Mouse (Mus musculus): ENCODE measurements around the gene Icam1.

DNA sequence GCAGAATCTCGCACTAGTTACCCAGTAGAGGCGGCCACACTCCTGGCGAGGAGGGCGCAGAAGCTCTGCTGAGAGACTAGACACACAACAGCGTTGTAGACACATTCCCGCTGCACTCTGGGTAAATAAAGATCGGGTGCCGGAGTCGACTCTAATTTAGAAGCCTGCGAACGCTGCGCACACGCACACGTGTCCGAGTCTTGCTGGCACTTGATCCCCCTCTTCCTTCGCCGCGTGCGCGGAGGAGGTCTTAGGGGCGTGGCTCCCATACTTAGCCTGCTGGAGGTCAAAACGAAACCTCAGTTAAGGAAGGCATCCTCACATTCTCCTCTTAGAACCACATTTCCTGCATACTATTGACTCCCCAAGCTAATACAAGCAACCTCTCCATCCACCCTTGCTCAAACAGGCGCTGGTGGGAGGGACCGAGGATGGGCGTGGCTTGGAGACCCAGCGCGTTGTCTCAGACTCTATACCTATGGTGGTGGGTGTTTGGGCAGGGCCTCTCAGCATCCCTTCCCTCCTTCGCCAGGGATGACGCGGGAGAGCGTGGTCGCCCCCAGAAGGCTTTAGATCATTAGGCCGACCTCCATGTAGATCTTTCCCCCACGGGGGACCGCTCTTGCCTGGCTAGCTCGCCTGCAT, 15.6 kb downstream of the Icam1 start:
- no peak for TF ChIP-seq TAL1 (IDR thresholded peaks at IDR 0.05; ENCODE audit: low read length)
- TF ChIP-seq GATA1 (IDR thresholded peaks at IDR 0.05; ENCODE audit: low read length) = no peak

Measured in erythroblast, embryonic 14.5 days (primary cell).